Mouse (Mus musculus) adipose tissue, adult 10 weeks (tissue): Measurements from ENCODE around the gene Ceacam16. TPM values are rescaled to one million over a fixed set of nuclear protein-coding genes. Genes with fewer than 3 reads are reported as not detected.

Experiments
- polyA plus RNA-seq: library from polyadenylated mRNA; stranded (reverse); fragments of 350-450 nt; fragmentation: Illumina TruSeq; extraction: RNeasy Lipid Tissue Mini Kit (QIAGEN cat#74804); gene quantifications from one replicate; pipeline ENCODE4 v1.2.3, GENCODE M21; 2014; ENCODE audit warnings: low read depth, low replicate concordance

Gene Ceacam16
- not detected for polyA plus RNA-seq

DNA sequence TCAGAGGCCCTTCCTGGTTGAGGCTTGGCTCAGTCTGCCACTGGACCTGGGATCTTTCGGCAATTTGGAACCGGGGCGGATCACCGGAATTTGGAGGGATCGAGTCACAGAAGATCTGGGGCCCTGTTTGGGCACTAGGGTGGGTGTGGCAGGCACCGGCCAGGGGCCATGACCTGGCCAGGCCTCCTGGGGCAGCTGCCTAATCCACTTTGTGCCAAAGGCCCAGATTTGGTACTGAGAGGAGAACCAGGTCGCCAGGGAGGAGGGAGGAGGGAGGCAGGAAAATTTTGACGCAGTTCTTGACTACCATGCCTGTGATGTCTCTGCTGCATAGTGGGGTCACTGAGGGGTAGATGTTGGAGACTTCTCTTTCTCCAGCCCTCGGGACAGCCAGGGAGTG lies at the start of gene Ceacam16:
Gene Ceacam16 (minus strand): TSS at position 101 of the 400 bp plus-strand sequence.

GRCm38 (mm10) chr7:19887849-19888248 lies 26.8 kb upstream of the Ceacam16 start, which contains the start of gene Ceacam19:
Gene Ceacam19 (minus strand): TSS chr7:19887965.

GRCm38 (mm10) chr7:19851858-19852570 lies 9.1 kb downstream of the Ceacam16 start, which contains the start of gene Gm19345:
Gene Gm19345 (plus strand): TSS chr7:19852003.

DNA sequence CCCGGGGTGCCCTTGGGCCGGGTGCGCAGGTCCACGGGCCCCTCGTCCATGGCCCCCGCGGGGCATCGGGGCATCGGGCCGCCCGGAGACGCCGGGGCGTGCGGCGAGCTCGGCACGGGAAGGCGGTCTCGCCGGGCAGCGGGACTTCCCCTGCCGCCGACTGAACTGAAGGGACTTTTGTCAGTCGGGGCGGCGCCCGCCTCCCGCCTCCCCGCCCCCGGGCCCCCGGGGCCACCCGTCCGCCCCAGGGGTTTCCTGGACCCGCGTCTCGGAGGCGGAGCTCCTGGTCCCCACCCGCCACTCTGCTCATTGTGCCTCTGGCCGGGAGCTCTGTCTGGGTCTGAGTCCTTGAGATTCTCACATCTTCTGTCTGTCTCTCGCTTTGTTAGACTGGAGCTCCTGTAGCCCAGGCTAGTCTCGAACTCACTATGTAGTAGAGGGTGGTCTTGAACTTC lies 38.5 kb downstream of the Ceacam16 start, which contains the start of gene Bcl3:
Gene Bcl3 (minus strand): TSS at position 167 of the 455 bp plus-strand sequence.

Other genes starting within 250 kb of the Ceacam16 start
- 12.3 TPM for gene Relb, start 231.9 kb downstream of the Ceacam16 start, polyA plus RNA-seq
- gene Clptm1, start 196.3 kb downstream of the Ceacam16 start, polyA plus RNA-seq, result 73.8 TPM
- 2.8 TPM for gene Apoc2, start 183.4 kb downstream of the Ceacam16 start, polyA plus RNA-seq
- gene Gm44805, start 179.9 kb downstream of the Ceacam16 start, polyA plus RNA-seq, result not detected
- gene Apoc4, start 179.8 kb downstream of the Ceacam16 start, polyA plus RNA-seq, result 4.9 TPM
- 298 TPM for gene Apoc1, start 168.6 kb downstream of the Ceacam16 start, polyA plus RNA-seq
- gene Apoe, start 162.1 kb downstream of the Ceacam16 start, polyA plus RNA-seq, result 3,823 TPM
- 50.1 TPM for gene Tomm40, start 145.9 kb downstream of the Ceacam16 start, polyA plus RNA-seq
- 27.4 TPM for gene Nectin2, start 110.8 kb downstream of the Ceacam16 start, polyA plus RNA-seq
- gene Bcam, start 90.3 kb downstream of the Ceacam16 start, polyA plus RNA-seq, result 75.8 TPM
- 16.0 TPM for gene Cblc, start 64.5 kb downstream of the Ceacam16 start, polyA plus RNA-seq
- 7.0 TPM for gene Bcl3, start 38.5 kb downstream of the Ceacam16 start, polyA plus RNA-seq
- gene Gm19345, start 9.3 kb downstream of the Ceacam16 start, polyA plus RNA-seq, result not detected
- 0.22 TPM for gene Ceacam19, start 26.7 kb upstream of the Ceacam16 start, polyA plus RNA-seq
- gene Pvr, start 59.9 kb upstream of the Ceacam16 start, polyA plus RNA-seq, result 20.5 TPM
- gene Igsf23, start 89.5 kb upstream of the Ceacam16 start, polyA plus RNA-seq, result not detected
- 0.24 TPM for gene Ceacam20, start 104.1 kb upstream of the Ceacam16 start, polyA plus RNA-seq
- 2.6 TPM for gene Nlrp9b, start 130.2 kb upstream of the Ceacam16 start, polyA plus RNA-seq
- gene Vmn1r91, start 238.4 kb upstream of the Ceacam16 start, polyA plus RNA-seq, result not detected